Mouse (Mus musculus) MEL (cell line): Measurements from ENCODE around the gene Triml2.

Experiments
- CTCF ChIP-seq, 3 experiments: IDR thresholded peaks in 2 of 3; conservative IDR thresholded peaks in 1 of 3; 2 replicates each; pipeline ENCODE4 v1.5.1; 2011 to 2012; ENCODE audit warnings: low read length in 3 of 3, low read depth in 2 of 3, mild to moderate bottlenecking in 2 of 3, improper control_type of control experiment in 1 of 3, inconsistent platforms in 1 of 3, mixed read lengths in 1 of 3, moderate library complexity in 1 of 3; ENCODE audit not compliant: control insufficient read depth in 1 of 3, insufficient read depth in 1 of 3, poor library complexity in 1 of 3, severe bottlenecking in 1 of 3
- EP300 ChIP-seq, 2 experiments: IDR thresholded peaks; 2 replicates each; pipeline ENCODE4 v1.6.1; 2011; ENCODE audit warnings: improper control_type of control experiment in 2 of 2, low read length in 2 of 2, low read depth in 1 of 2, mild to moderate bottlenecking in 1 of 2
- MAX ChIP-seq: IDR thresholded peaks from 2 replicates; pipeline ENCODE4 v1.6.1; 2011; ENCODE audit warnings: low read length, improper control_type of control experiment
- RCOR1 ChIP-seq: IDR thresholded peaks from 2 replicates; pipeline ENCODE4 v1.6.1; 2012; ENCODE audit warnings: low read depth, mild to moderate bottlenecking, inconsistent platforms, low read length, improper control_type of control experiment

DNA sequence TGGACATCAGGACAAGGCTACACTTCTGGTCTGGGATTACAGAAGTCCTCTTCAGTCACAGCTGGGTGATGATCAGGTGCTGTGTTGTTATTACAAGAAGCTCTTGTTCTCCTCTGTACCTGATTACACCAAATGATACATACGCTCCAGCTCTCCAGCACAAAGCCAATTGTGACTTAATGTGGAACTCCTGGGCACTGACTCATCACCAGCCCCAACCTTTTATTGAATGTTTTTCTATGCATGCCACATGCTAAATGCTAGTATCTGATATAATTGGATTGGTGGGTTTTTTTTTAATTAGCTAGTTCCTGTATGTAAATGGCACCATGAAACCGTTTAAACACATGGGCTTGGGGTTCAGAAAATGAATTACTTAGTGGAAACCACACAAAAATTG lies 39.0 kb upstream of the Triml2 start, which contains the start of gene Triml1:
- TF ChIP-seq MAX (no peak), RCOR1 (no peak), EP300 (IDR thresholded peaks at IDR 0.05; ENCODE audit: low read depth in 1 of 2, low read length in 2 of 2) (no peak), CTCF (IDR thresholded peaks at IDR 0.05 in 2 of 3, conservative IDR thresholded peaks at IDR 0.05 in 1 of 3; ENCODE audit: control insufficient read depth in 1 of 3, insufficient read depth in 1 of 3, low read depth in 2 of 3, low read length in 3 of 3, poor library complexity in 1 of 3, severe bottlenecking in 1 of 3) (no peak)
